Mouse (Mus musculus) thymus, adult 2 months (tissue): ENCODE measurements around the gene Cbfa2t3.

Experiments
- CTCF ChIP-seq: fragments of 200-500 bp; IDR thresholded peaks from 2 replicates; pipeline ENCODE4 v1.5.1; 2012; ENCODE audit warnings: mild to moderate bottlenecking, control low read depth, low read length, moderate library complexity, borderline replicate concordance; ENCODE audit not compliant: control insufficient read depth, poor library complexity, insufficient read depth; ENCODE audit errors: extremely low read depth
- POLR2A ChIP-seq: fragments of 200-500 bp; IDR thresholded peaks from 2 replicates; pipeline ENCODE4 v1.6.1; 2012; ENCODE audit warnings: mild to moderate bottlenecking, low read length, control low read depth, moderate library complexity; ENCODE audit not compliant: control insufficient read depth, poor library complexity, insufficient read depth; ENCODE audit errors: extremely low read depth

DNA sequence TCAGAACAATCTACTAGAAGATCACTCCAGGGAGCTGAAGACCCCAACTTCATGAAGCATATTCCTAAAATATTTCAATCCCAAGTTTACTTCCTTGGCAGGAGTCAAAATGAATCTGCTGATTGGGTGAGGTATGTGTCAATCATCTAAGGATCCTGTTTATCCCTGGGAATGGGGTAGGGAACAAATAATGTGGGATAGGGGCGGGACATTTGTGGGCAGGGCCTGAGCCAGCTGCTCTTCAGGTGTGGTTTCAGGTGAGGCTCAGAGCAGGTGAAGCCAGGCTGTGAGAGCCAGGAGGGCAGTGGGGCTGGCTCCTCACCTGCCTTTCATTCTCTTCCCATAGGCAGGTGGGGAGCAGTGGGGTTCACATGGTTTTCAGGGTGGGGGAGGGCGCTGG lies 27.9 kb upstream of the Cbfa2t3 start:
- TF ChIP-seq POLR2A (no peak), CTCF (no peak)
